Mouse (Mus musculus): ENCODE measurements at regions not wholly inside any gene's neighbourhood (a gene's known extent, or its start where the extent isn't known, plus 50 kb on each side); places are given as distances from the start of the nearest gene placed in this dataset.
A peak's percentile ranks its signal among the peaks of the same experiment; 100 is the strongest.

DNA sequence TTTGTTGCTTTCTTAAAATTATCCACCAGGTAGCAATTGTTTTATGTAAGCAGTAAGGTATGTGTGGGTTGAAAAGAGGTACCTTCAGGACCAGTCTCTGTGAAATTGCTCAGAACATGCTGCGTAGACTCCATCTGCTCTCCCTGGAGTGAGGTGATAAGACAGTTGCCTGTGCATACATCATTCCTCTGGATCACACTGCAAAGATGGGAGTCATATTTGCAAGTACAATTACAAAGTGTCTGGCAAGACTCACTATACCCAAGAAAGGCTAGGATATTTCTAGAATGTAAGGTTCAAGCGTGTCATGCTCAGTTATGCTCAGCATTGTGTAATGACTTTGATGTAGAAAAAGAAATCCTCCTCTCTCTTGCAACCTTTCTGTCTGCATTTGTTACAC lies 1283.5 kb upstream of the Slc10a2 start:
- DNase-seq, result no peak

- DNase-seq, result no peak
Measured at GRCm38 (mm10) chr8:6374712-6375111, 1269.6 kb upstream of the Slc10a2 start.

DNA sequence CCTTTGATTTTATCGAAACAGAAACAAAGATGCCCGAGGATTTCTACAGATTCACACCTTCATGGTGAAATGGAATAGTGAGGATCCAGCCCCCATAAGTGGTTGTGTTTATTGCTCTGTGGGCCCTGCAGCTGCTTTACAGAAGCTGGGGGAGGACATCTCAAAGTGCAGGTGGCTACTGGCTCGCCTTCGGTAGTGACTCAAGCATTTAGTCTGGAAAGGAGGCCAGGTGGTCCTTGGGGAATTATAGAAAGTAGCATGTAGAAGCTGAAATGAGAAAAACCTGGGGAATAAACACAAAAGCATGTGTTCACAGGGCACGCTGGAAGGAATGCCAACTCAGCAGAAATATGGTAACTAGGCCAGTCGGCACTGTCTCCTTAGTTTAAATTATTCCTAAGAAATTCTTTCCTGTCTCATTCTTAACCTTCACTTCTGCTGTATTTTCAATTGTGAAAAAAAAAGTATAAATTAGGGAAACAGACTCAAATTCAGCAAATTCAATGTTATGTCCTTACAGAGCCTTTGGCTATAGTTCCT lies 1256.3 kb upstream of the Slc10a2 start:
- no peak for DNase-seq

GRCm38 (mm10) chr8:6357866-6358265 lies 1252.7 kb upstream of the Slc10a2 start:
- no peak for DNase-seq

- DNase-seq, result no peak
Measured at GRCm38 (mm10) chr8:6350460-6350859, 1245.3 kb upstream of the Slc10a2 start.

DNA sequence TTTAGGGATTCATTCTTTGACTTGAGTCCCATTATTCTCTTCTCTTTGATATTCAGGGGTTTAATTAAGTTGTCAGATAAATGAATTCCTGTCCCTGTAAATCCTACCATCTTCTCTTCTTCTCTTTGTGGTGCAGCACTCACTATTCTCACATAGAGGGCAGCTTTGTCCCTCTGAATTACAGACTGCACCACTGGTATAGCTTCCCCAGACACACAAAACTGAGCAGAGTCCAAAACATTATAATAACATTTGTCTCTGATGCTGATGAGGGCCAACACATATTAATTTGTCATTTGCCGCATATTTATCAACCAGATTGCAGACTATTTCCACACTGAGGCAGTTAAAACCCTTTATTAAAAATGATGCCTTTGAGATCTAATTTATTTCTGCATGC lies 1244.9 kb upstream of the Slc10a2 start:
- DNase-seq, result no peak

GRCm38 (mm10) chr8:6345704-6346103 lies 1240.6 kb upstream of the Slc10a2 start:
- DNase-seq, result no peak

GRCm38 (mm10) chr8:6340158-6340855 lies 1235.2 kb upstream of the Slc10a2 start:
- no peak for DNase-seq

- DNase-seq, result no peak
Measured at GRCm38 (mm10) chr8:6334254-6334993, 1229.3 kb upstream of the Slc10a2 start.

GRCm38 (mm10) chr8:6321346-6321745 lies 1216.2 kb upstream of the Slc10a2 start:
- no peak for DNase-seq

GRCm38 (mm10) chr8:6315162-6315845 lies 1210.2 kb upstream of the Slc10a2 start:
- DNase-seq, result peak; percentile 5

DNA sequence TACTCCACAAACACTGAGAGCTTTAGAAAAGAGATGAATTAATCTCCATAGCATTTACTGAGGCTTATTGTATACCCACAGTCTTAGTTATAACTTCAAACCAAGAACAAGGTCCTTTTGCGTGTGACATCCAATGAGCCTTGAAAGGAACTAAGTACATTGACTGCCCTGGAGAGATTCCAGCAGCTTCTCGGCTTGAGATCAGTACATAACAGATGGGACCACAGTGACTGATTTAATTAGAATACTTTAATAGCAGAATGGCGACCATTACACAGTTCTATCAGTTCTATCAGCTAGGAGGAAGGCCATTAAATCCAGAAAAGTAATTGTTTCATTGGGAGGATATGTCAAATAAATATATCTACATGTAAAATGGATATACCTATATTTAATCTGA lies 1183.7 kb upstream of the Slc10a2 start:
- DNase-seq, result no peak

GRCm38 (mm10) chr8:6279903-6280302 lies 1174.8 kb upstream of the Slc10a2 start:
- DNase-seq, result no peak
